Mouse (Mus musculus) ovary, postnatal 36 days (tissue): ENCODE results near the gene Trpv6.
A peak's percentile ranks its signal among the peaks of the same experiment; 100 is the strongest.

Experiments
- DNase-seq: peaks from one replicate; pipeline ENCODE4 v3.0.0; 2022; ENCODE audit warnings: low spot score, mixed read lengths

Gene Trpv6

GRCm38 (mm10) chr6:41621241-41621990, 14.8 kb downstream of the Trpv6 start:
- DNase-seq: no peak

- DNase-seq: no peak
These were observed 15.9 kb downstream of the Trpv6 start for GRCm38 (mm10) chr6:41620173-41620798.

GRCm38 (mm10) chr6:41607637-41608036, 28.6 kb downstream of the Trpv6 start:
- DNase-seq: no peak

GRCm38 (mm10) chr6:41606214-41606613, 30.0 kb downstream of the Trpv6 start:
- peak; percentile 68 for DNase-seq

- no peak for DNase-seq
These were observed 30.5 kb downstream of the Trpv6 start for GRCm38 (mm10) chr6:41605794-41606104.

GRCm38 (mm10) chr6:41605061-41605793, 31.0 kb downstream of the Trpv6 start, which contains the start of gene Ephb6:
Gene Ephb6, plus strand, starts transcription at chr6:41605482.
- peak; percentile 86 for DNase-seq

- peak; percentile 57 for DNase-seq
These were observed 31.7 kb downstream of the Trpv6 start for GRCm38 (mm10) chr6:41604401-41605050.

GRCm38 (mm10) chr6:41582189-41582588, 54.0 kb downstream of the Trpv6 start:
- DNase-seq: no peak

- DNase-seq: no peak
These were observed 54.9 kb downstream of the Trpv6 start for GRCm38 (mm10) chr6:41581295-41581694.

- DNase-seq: no peak
These were observed 58.9 kb downstream of the Trpv6 start for GRCm38 (mm10) chr6:41577297-41577696.

- DNase-seq: no peak
These were observed 59.6 kb downstream of the Trpv6 start for GRCm38 (mm10) chr6:41576526-41577097.
